ENCODE assay signal across 10 mouse cellular contexts in the genomic region with DNA sequence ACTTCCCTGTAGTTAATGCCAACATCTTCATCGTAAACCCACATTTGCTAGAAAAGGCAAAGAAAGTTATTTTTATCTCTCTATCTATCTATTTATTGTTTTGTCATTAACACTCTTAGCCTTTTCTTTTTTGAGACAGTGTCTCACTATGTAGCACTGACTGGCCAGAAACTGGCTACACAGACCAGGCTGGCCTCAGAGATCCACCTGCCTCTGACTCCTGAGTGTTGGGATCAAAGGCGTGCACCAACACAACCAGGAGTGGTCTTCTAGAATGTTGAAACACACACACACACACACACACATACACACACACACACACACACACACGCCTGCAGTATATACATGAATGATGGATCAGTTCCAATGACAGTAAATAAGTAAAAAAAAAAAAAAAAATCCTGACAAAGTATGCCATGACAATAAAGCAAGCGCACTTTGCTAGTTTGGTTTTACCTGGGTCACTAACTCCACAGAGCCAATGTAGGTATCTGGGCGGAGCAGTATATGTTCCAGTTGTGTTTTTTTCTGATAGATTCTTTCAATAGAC. TPM values are rescaled to one million over a fixed set of nuclear protein-coding genes. Genes with fewer than 3 reads are reported as not detected.
DNase-seq lines count a peak whose midpoint lies in the region; ATAC-seq and TF ChIP-seq lines count a peak whose summit lies in the region.
"Had no signal": no experiment of that assay in that cellular context is flagged by ENCODE, and none has a peak within 500 bp of the region (broad histone marks: within the 10 kb centered on the region; RNA-seq: fewer than 3 reads in every experiment).

No protein-coding gene starts in this region.

- ATAC-seq in heart, embryonic 12.5 days (ENCODE audit: insufficient number of reproducible peaks, low FRiP score), result no peak
- ATAC-seq in forebrain, embryonic 16.5 days, result no peak
- no peak for ATAC-seq in liver, embryonic 14.5 days (ENCODE audit: insufficient read depth)
- no peak for ATAC-seq in cerebellum, adult (ENCODE audit: insufficient number of reproducible peaks, low FRiP score, low TSS enrichment)
- no peak for ATAC-seq in CD4-positive, CD25-positive, alpha-beta regulatory T cell, adult 4 months

- WGBS in heart, embryonic 12.5 days, result 82% methylated on average over 5 of the region's 5 CpGs
- WGBS in forebrain, embryonic 16.5 days, result 71% methylated on average over 5 of the region's 5 CpGs
- 62% methylated on average over 5 of the region's 5 CpGs for WGBS in liver, embryonic 14.5 days (ENCODE audit: insufficient replicate concordance)

- peaks cover 41% of the 10 kb centered on the region for H3K36me3 ChIP-seq in heart, embryonic 12.5 days
- peaks cover 60% of the 10 kb centered on the region for H3K36me3 ChIP-seq in E14TG2a.4 (ENCODE audit: insufficient read depth, low read length)
- no peaks in the 10 kb centered on the region for H3K36me3 ChIP-seq in forebrain, embryonic 16.5 days (ENCODE audit: control insufficient read depth, insufficient read depth)
- H3K36me3 ChIP-seq in liver, embryonic 14.5 days (replicated peaks; ENCODE audit: control insufficient read depth, insufficient read depth, low read depth), result peaks cover 55% of the 10 kb centered on the region

- no peak for TF ChIP-seq EP300 in liver, embryonic 14.5 days (IDR thresholded peaks at IDR 0.05; ENCODE audit: low read depth)

- H3K27ac ChIP-seq in heart, embryonic 12.5 days (ENCODE audit: poor library complexity, severe bottlenecking), result no peak overlapping the region
- no peak overlapping the region for H3K27ac ChIP-seq in forebrain, embryonic 16.5 days (ENCODE audit: low read length)
- no peak overlapping the region for H3K27ac ChIP-seq in liver, embryonic 14.5 days
- H3K27ac ChIP-seq: layer of hippocampus, adult 2 months had no signal

- peak overlapping the region; percentile 72 for H3K4me2 ChIP-seq in heart, embryonic 12.5 days
- H3K4me2 ChIP-seq in forebrain, embryonic 16.5 days (ENCODE audit: low read length), result peak overlapping the region; percentile 57
- H3K4me2 ChIP-seq in liver, embryonic 14.5 days (ENCODE audit: low read depth), result peak overlapping the region; percentile 75

- DNase-seq in heart, adult 18-20 months, result no peak
- DNase-seq in liver, embryonic 14.5 days (ENCODE audit: low read depth in 3 of 3, low spot score in 3 of 3), result no peak
- no peak for DNase-seq in yolk sac, embryonic 10.5 days (ENCODE audit: low spot score)
- DNase-seq: adrenal gland, postnatal 10 days had no signal

- H3K27me3 ChIP-seq in heart, embryonic 12.5 days (replicated peaks), result no peaks in the 10 kb centered on the region
- no peaks in the 10 kb centered on the region for H3K27me3 ChIP-seq in E14TG2a.4 (ENCODE audit: insufficient read depth, low read length)
- H3K27me3 ChIP-seq in forebrain, embryonic 16.5 days (replicated peaks; ENCODE audit: control insufficient read depth, insufficient read depth, low read length), result no peaks in the 10 kb centered on the region
- H3K27me3 ChIP-seq in liver, embryonic 14.5 days (ENCODE audit: control insufficient read depth, insufficient read depth, low read length), result no peaks in the 10 kb centered on the region

- H3K9ac ChIP-seq in heart, embryonic 12.5 days, result no peak overlapping the region; the same call in 1 of the 2 replicates
- no peak overlapping the region for H3K9ac ChIP-seq in forebrain, embryonic 16.5 days (replicated peaks; ENCODE audit: low read depth, low read length)
- H3K9ac ChIP-seq in liver, embryonic 14.5 days (replicated peaks), result peak overlapping the region; percentile 88

- no peaks in the 10 kb centered on the region for H3K9me3 ChIP-seq in heart, embryonic 12.5 days (replicated peaks)
- no peaks in the 10 kb centered on the region for H3K9me3 ChIP-seq in E14TG2a.4 (ENCODE audit: low read length)
- no peaks in the 10 kb centered on the region for H3K9me3 ChIP-seq in forebrain, embryonic 16.5 days (ENCODE audit: control insufficient read depth, low read length)
- H3K9me3 ChIP-seq in liver, embryonic 14.5 days (ENCODE audit: control insufficient read depth, low read length), result no peaks in the 10 kb centered on the region

- peak overlapping the region; percentile 74 for H3K4me3 ChIP-seq in heart, embryonic 12.5 days
- peak overlapping the region; percentile 97 for H3K4me3 ChIP-seq in E14TG2a.4 (replicated peaks; ENCODE audit: low read length)
- peak overlapping the region; percentile 55 for H3K4me3 ChIP-seq in forebrain, embryonic 16.5 days (replicated peaks; ENCODE audit: low read length)
- peak overlapping the region; percentile 79 to 100 for H3K4me3 ChIP-seq in liver, embryonic 14.5 days (ENCODE audit: insufficient read depth in 1 of 2, low read depth in 2 of 2, low read length in 2 of 2)
- H3K4me3 ChIP-seq: layer of hippocampus, adult 2 months had no signal

- peaks cover 14% of the 10 kb centered on the region for H3K4me1 ChIP-seq in heart, embryonic 12.5 days (replicated peaks)
- H3K4me1 ChIP-seq in E14TG2a.4 (replicated peaks; ENCODE audit: low read depth, low read length), result peaks cover 61% of the 10 kb centered on the region
- peaks cover 14% of the 10 kb centered on the region for H3K4me1 ChIP-seq in forebrain, embryonic 16.5 days (replicated peaks; ENCODE audit: control insufficient read depth, insufficient read depth, low read length)
- H3K4me1 ChIP-seq in liver, embryonic 14.5 days (replicated peaks; ENCODE audit: control insufficient read depth in 2 of 2, insufficient read depth in 2 of 2, low read length in 1 of 2), result peaks cover 13 to 15% of the 10 kb centered on the region in 2 experiments

- no peak for TF ChIP-seq CTCF in E14TG2a.4 (conservative IDR thresholded peaks at IDR 0.05; ENCODE audit: low read length)
- TF ChIP-seq CTCF in liver, embryonic 14.5 days (IDR thresholded peaks at IDR 0.05; ENCODE audit: low read depth), result no peak

RNA-seq across cellular contexts. Expression of a gene that starts 1.5 kb away (rescaled TPM):
- 196 and 201 TPM in 2 replicates for polyA plus RNA-seq in heart, embryonic 12.5 days (2016; fragmentation: Nextera tagmentation; extraction: Ambion mirVana)
- total RNA-seq in heart, adult 18-20 months (2021), result 1 to 10 TPM; 1.5 to 1.8 TPM
- 97.6 and 121 TPM in 2 replicates for polyA plus RNA-seq in forebrain, embryonic 16.5 days (2015; fragmentation: Nextera tagmentation; extraction: Ambion mirVana)
- 57.7 and 108 TPM in 2 replicates for polyA plus RNA-seq in liver, embryonic 14.5 days (2012; rRNA removed)
- 197 and 214 TPM in 2 replicates for polyA plus RNA-seq in liver, embryonic 14.5 days (2014; fragmentation: Nextera tagmentation; extraction: Ambion mirVana)
- 10 to 100 TPM; 39.6 to 58.8 TPM for polyA plus RNA-seq in CD4-positive, CD25-positive, alpha-beta regulatory T cell, adult 4 months (2017; shearing (Covaris generic))

RNA-seq across cellular contexts. Expression of a gene that starts 18.6 kb away (rescaled TPM):
- polyA plus RNA-seq in heart, embryonic 12.5 days (2016; fragmentation: Nextera tagmentation; extraction: Ambion mirVana), result 371 and 382 TPM in 2 replicates
- total RNA-seq in heart, adult 18-20 months (2021), result 10 to 100 TPM; 82.2 to 94.0 TPM
- polyA plus RNA-seq in forebrain, embryonic 16.5 days (2015; fragmentation: Nextera tagmentation; extraction: Ambion mirVana), result 147 and 167 TPM in 2 replicates
- 60.6 and 71.4 TPM in 2 replicates for polyA plus RNA-seq in liver, embryonic 14.5 days (2012; rRNA removed)
- polyA plus RNA-seq in liver, embryonic 14.5 days (2014; fragmentation: Nextera tagmentation; extraction: Ambion mirVana), result 115 and 123 TPM in 2 replicates
- 10 to 100 TPM; 12.6 to 20.7 TPM for polyA plus RNA-seq in CD4-positive, CD25-positive, alpha-beta regulatory T cell, adult 4 months (2017; shearing (Covaris generic))

RNA-seq across cellular contexts. Expression of a gene that starts 39.6 kb away (rescaled TPM):
- polyA plus RNA-seq in heart, embryonic 12.5 days (2016; fragmentation: Nextera tagmentation; extraction: Ambion mirVana), result 3.5 and 3.9 TPM in 2 replicates
- under 1 TPM; 0.36 to 0.45 TPM for total RNA-seq in heart, adult 18-20 months (2021)
- polyA plus RNA-seq in forebrain, embryonic 16.5 days (2015; fragmentation: Nextera tagmentation; extraction: Ambion mirVana), result 0.51 and 1.0 TPM in 2 replicates
- not detected in 2 replicates for polyA plus RNA-seq in liver, embryonic 14.5 days (2012; rRNA removed)
- not detected in 2 replicates for polyA plus RNA-seq in liver, embryonic 14.5 days (2014; fragmentation: Nextera tagmentation; extraction: Ambion mirVana)
- polyA plus RNA-seq in CD4-positive, CD25-positive, alpha-beta regulatory T cell, adult 4 months (2017; shearing (Covaris generic)), result not detected
